In genomic region chr10:5551382-5551781, GRCm38 (mm10) we compare ENCODE assay signal across 8 mouse cellular contexts. TPM values are rescaled to one million over a fixed set of nuclear protein-coding genes. Genes with fewer than 3 reads are reported as not detected.
DNase-seq lines count a peak whose midpoint lies in the region; ATAC-seq and TF ChIP-seq lines count a peak whose summit lies in the region.

Gene Syne1 (minus strand): TSS chr10:5551482.

- no peak for ATAC-seq in midbrain, embryonic 15.5 days (replicated peaks)

- TF ChIP-seq POLR2A in cortical plate, adult 2 months (IDR thresholded peaks at IDR 0.05; ENCODE audit: extremely low read depth, insufficient read depth, low read length) = no peak

- peaks cover 3% of the 10 kb centered on the region; the same call in 1 of the 2 replicates for H3K4me1 ChIP-seq in cortical plate, adult 2 months (ENCODE audit: control insufficient read depth, insufficient read depth, low read length)
- peaks cover 12% of the 10 kb centered on the region for H3K4me1 ChIP-seq in heart, embryonic 10.5 days
- H3K4me1 ChIP-seq in midbrain, embryonic 15.5 days = peaks cover 18% of the 10 kb centered on the region

- peak within 1 kb of the TSS; percentile 81 for H3K4me2 ChIP-seq in midbrain, embryonic 15.5 days

- TF ChIP-seq CTCF in cortical plate, adult 2 months (IDR thresholded peaks at IDR 0.05; ENCODE audit: extremely low read depth, insufficient read depth, low read length) = no peak

- H3K27me3 ChIP-seq in heart, embryonic 10.5 days (ENCODE audit: insufficient read depth, poor library complexity, severe bottlenecking) = peaks cover 10% of the 10 kb centered on the region; the same call in 1 of the 2 replicates
- no peaks in the 10 kb centered on the region; the same call in 1 of the 2 replicates for H3K27me3 ChIP-seq in midbrain, embryonic 15.5 days (replicated peaks)

- no peak for DNase-seq in layer of hippocampus, adult 8-10 months (ENCODE audit: low spot score in 2 of 2)
- DNase-seq in layer of hippocampus, adult 9-11 months = no peak
- no peak for DNase-seq in heart, embryonic 10.5 days (ENCODE audit: low spot score)
- DNase-seq in layer of hippocampus, postnatal 36 days = no peak
- no peak for DNase-seq in cerebellum, postnatal 14 days
- no peak for DNase-seq in right cerebral cortex, postnatal 4 days

- H3K27ac ChIP-seq in cortical plate, adult 2 months (ENCODE audit: insufficient read depth, low read length) = peak within 1 kb of the TSS; percentile 75
- H3K27ac ChIP-seq in heart, embryonic 10.5 days = peak within 1 kb of the TSS; percentile 59
- peak within 1 kb of the TSS; percentile 91 for H3K27ac ChIP-seq in midbrain, embryonic 15.5 days

- H3K4me3 ChIP-seq in cortical plate, adult 2 months (ENCODE audit: insufficient read depth, low read length) = peak within 1 kb of the TSS; percentile 61
- peak within 1 kb of the TSS; percentile 72 for H3K4me3 ChIP-seq in heart, embryonic 10.5 days
- H3K4me3 ChIP-seq in midbrain, embryonic 15.5 days = peak within 1 kb of the TSS; percentile 81

- H3K36me3 ChIP-seq in heart, embryonic 10.5 days = no peaks in the 10 kb centered on the region
- no peaks in the 10 kb centered on the region for H3K36me3 ChIP-seq in midbrain, embryonic 15.5 days (replicated peaks)

- no peaks in the 10 kb centered on the region; the same call in 1 of the 2 replicates for H3K9me3 ChIP-seq in heart, embryonic 10.5 days
- H3K9me3 ChIP-seq in midbrain, embryonic 15.5 days = no peaks in the 10 kb centered on the region

- peak within 1 kb of the TSS; percentile 82 for H3K9ac ChIP-seq in midbrain, embryonic 15.5 days

- WGBS in heart, embryonic 10.5 days = 71% methylated on average over 5 of the region's 5 CpGs
- WGBS in midbrain, embryonic 15.5 days = 33% methylated on average over 5 of the region's 5 CpGs

RNA-seq across cellular contexts. Expression of gene Syne1, which starts in this region (rescaled TPM):
- 100 to 1,000 TPM; 272 to 326 (median 297) TPM for total RNA-seq in layer of hippocampus, adult 8-10 months (2022)
- 165 and 174 TPM in 2 replicates for polyA plus RNA-seq in cortical plate, adult 2 months (2012; rRNA removed)
- 6.8 and 13.2 TPM in 2 replicates for polyA plus RNA-seq in heart, embryonic 10.5 days (2016; fragmentation: Nextera tagmentation; extraction: Ambion mirVana)
- total RNA-seq in layer of hippocampus, postnatal 36 days (2021) = 100 to 1,000 TPM; 280 to 293 TPM
- polyA plus RNA-seq in midbrain, embryonic 15.5 days (2015; fragmentation: Nextera tagmentation; extraction: Ambion mirVana) = 16.2 and 17.5 TPM in 2 replicates
